Mouse (Mus musculus): ENCODE measurements at regions not wholly inside any gene's neighbourhood (a gene's known extent, or its start where the extent isn't known, plus 50 kb on each side); places are given as distances from the start of the nearest gene placed in this dataset.

- Histone ChIP-seq H3K4me1 (ENCODE audit: control insufficient read depth) (peaks cover 61% of the 10 kb centered on the region), H3K36me3 (ENCODE audit: control insufficient read depth) (no peaks in the 10 kb centered on the region; the same call in 1 of the 2 replicates), H3K9me3 (ENCODE audit: control insufficient read depth, low read length) (no peaks in the 10 kb centered on the region), H3K4me3 (replicated peaks) (no peak overlapping the region), H3K27me3 (ENCODE audit: control insufficient read depth) (no peaks in the 10 kb centered on the region)
- TF ChIP-seq GATA1 (IDR thresholded peaks at IDR 0.05; ENCODE audit: low read length) (no peak), TAL1 (IDR thresholded peaks at IDR 0.05; ENCODE audit: low read length) (no peak)
Observed at GRCm38 (mm10) chr11:23168546-23169218, 87.2 kb upstream of the Xpo1 start.

GRCm38 (mm10) chr11:23169742-23170428 is 86.0 kb upstream of the Xpo1 start:
- TF ChIP-seq TAL1 (IDR thresholded peaks at IDR 0.05; ENCODE audit: low read length) (peak; percentile 79), GATA1 (IDR thresholded peaks at IDR 0.05; ENCODE audit: low read length) (peak; percentile 96)
- peaks cover 63% of the 10 kb centered on the region for H3K4me1 ChIP-seq (ENCODE audit: control insufficient read depth)
- no peaks in the 10 kb centered on the region for H3K27me3 ChIP-seq (ENCODE audit: control insufficient read depth)
- no peak overlapping the region for H3K4me3 ChIP-seq (replicated peaks)
- H3K9me3 ChIP-seq (ENCODE audit: control insufficient read depth, low read length) = no peaks in the 10 kb centered on the region
- H3K36me3 ChIP-seq (ENCODE audit: control insufficient read depth) = no peaks in the 10 kb centered on the region; the same call in 1 of the 2 replicates

- no peak for TF ChIP-seq TAL1 (IDR thresholded peaks at IDR 0.05; ENCODE audit: low read length)
- no peak for TF ChIP-seq GATA1 (IDR thresholded peaks at IDR 0.05; ENCODE audit: low read length)
- Histone ChIP-seq H3K9me3 (ENCODE audit: control insufficient read depth, low read length) (no peaks in the 10 kb centered on the region), H3K27me3 (ENCODE audit: control insufficient read depth) (no peaks in the 10 kb centered on the region), H3K36me3 (ENCODE audit: control insufficient read depth) (no peaks in the 10 kb centered on the region; the same call in 1 of the 2 replicates), H3K4me1 (ENCODE audit: control insufficient read depth) (peaks cover 64% of the 10 kb centered on the region), H3K4me3 (replicated peaks) (no peak overlapping the region)
Observed at GRCm38 (mm10) chr11:23170813-23171212, 85.0 kb upstream of the Xpo1 start.

GRCm38 (mm10) chr11:23171760-23172159 is 84.1 kb upstream of the Xpo1 start:
- TF ChIP-seq TAL1 (IDR thresholded peaks at IDR 0.05; ENCODE audit: low read length) (no peak), GATA1 (IDR thresholded peaks at IDR 0.05; ENCODE audit: low read length) (peak; percentile 78)
- no peaks in the 10 kb centered on the region for H3K27me3 ChIP-seq (ENCODE audit: control insufficient read depth)
- no peaks in the 10 kb centered on the region for H3K9me3 ChIP-seq (ENCODE audit: control insufficient read depth, low read length)
- H3K4me1 ChIP-seq (ENCODE audit: control insufficient read depth) = peaks cover 61% of the 10 kb centered on the region
- H3K36me3 ChIP-seq (ENCODE audit: control insufficient read depth) = no peaks in the 10 kb centered on the region; the same call in 1 of the 2 replicates
- H3K4me3 ChIP-seq (replicated peaks) = no peak overlapping the region

GRCm38 (mm10) chr11:23181647-23182046 is 74.2 kb upstream of the Xpo1 start:
- no peaks in the 10 kb centered on the region for H3K36me3 ChIP-seq (ENCODE audit: control insufficient read depth)
- H3K27me3 ChIP-seq (ENCODE audit: control insufficient read depth) = no peaks in the 10 kb centered on the region
- no peaks in the 10 kb centered on the region for H3K4me1 ChIP-seq (ENCODE audit: control insufficient read depth)
- H3K4me3 ChIP-seq (replicated peaks) = no peak overlapping the region
- peaks cover 14% of the 10 kb centered on the region for H3K9me3 ChIP-seq (ENCODE audit: control insufficient read depth, low read length)
- TF ChIP-seq GATA1 (IDR thresholded peaks at IDR 0.05; ENCODE audit: low read length) (no peak), TAL1 (IDR thresholded peaks at IDR 0.05; ENCODE audit: low read length) (no peak)

- TF ChIP-seq GATA1 (IDR thresholded peaks at IDR 0.05; ENCODE audit: low read length) = no peak
- TF ChIP-seq TAL1 (IDR thresholded peaks at IDR 0.05; ENCODE audit: low read length) = no peak
- Histone ChIP-seq H3K36me3 (ENCODE audit: control insufficient read depth) (no peaks in the 10 kb centered on the region), H3K9me3 (ENCODE audit: control insufficient read depth, low read length) (peaks cover 14% of the 10 kb centered on the region), H3K27me3 (ENCODE audit: control insufficient read depth) (no peaks in the 10 kb centered on the region), H3K4me1 (ENCODE audit: control insufficient read depth) (no peaks in the 10 kb centered on the region), H3K4me3 (replicated peaks) (no peak overlapping the region)
Observed at GRCm38 (mm10) chr11:23185211-23185610, 70.6 kb upstream of the Xpo1 start.

- H3K9me3 ChIP-seq (ENCODE audit: control insufficient read depth, low read length) = no peaks in the 10 kb centered on the region
- no peaks in the 10 kb centered on the region for H3K36me3 ChIP-seq (ENCODE audit: control insufficient read depth)
- TF ChIP-seq TAL1 (IDR thresholded peaks at IDR 0.05; ENCODE audit: low read length) (no peak), GATA1 (IDR thresholded peaks at IDR 0.05; ENCODE audit: low read length) (no peak)
- H3K27me3 ChIP-seq (ENCODE audit: control insufficient read depth) = 0 out of 2 replicates have a peak, but pooled peaks cover 4% of the 10 kb centered on the region
- H3K4me1 ChIP-seq (ENCODE audit: control insufficient read depth) = no peaks in the 10 kb centered on the region
- H3K4me3 ChIP-seq (replicated peaks) = no peak overlapping the region
Observed at GRCm38 (mm10) chr11:23201701-23202449, 54.0 kb upstream of the Xpo1 start.

GRCm38 (mm10) chr11:23203566-23203965 is 52.3 kb upstream of the Xpo1 start:
- H3K27me3 ChIP-seq (ENCODE audit: control insufficient read depth) = 0 out of 2 replicates have a peak, but pooled peaks cover 4% of the 10 kb centered on the region
- H3K4me3 ChIP-seq (replicated peaks) = no peak overlapping the region
- H3K4me1 ChIP-seq (ENCODE audit: control insufficient read depth) = no peaks in the 10 kb centered on the region
- H3K9me3 ChIP-seq (ENCODE audit: control insufficient read depth, low read length) = no peaks in the 10 kb centered on the region
- TF ChIP-seq TAL1 (IDR thresholded peaks at IDR 0.05; ENCODE audit: low read length) (no peak), GATA1 (IDR thresholded peaks at IDR 0.05; ENCODE audit: low read length) (no peak)
- no peaks in the 10 kb centered on the region for H3K36me3 ChIP-seq (ENCODE audit: control insufficient read depth)

GRCm38 (mm10) chr11:23204041-23204440 is 51.8 kb upstream of the Xpo1 start:
- Histone ChIP-seq H3K4me3 (replicated peaks) (no peak overlapping the region), H3K4me1 (ENCODE audit: control insufficient read depth) (no peaks in the 10 kb centered on the region), H3K27me3 (ENCODE audit: control insufficient read depth) (0 out of 2 replicates have a peak, but pooled peaks cover 4% of the 10 kb centered on the region), H3K9me3 (ENCODE audit: control insufficient read depth, low read length) (no peaks in the 10 kb centered on the region), H3K36me3 (ENCODE audit: control insufficient read depth) (no peaks in the 10 kb centered on the region)
- TF ChIP-seq TAL1 (IDR thresholded peaks at IDR 0.05; ENCODE audit: low read length) (no peak), GATA1 (IDR thresholded peaks at IDR 0.05; ENCODE audit: low read length) (no peak)

Measured in erythroblast, embryonic 14.5 days (primary cell).